Mouse (Mus musculus) adrenal gland, postnatal 14 days (tissue): ENCODE results near the gene Map1s. TPM values are rescaled to one million over a fixed set of nuclear protein-coding genes. Genes with fewer than 3 reads are reported as not detected.

Source experiments
- DNase-seq: peaks from one replicate; pipeline ENCODE4 v3.0.0; 2021; ENCODE audit warnings: mixed read lengths
- long read RNA-seq, 2 experiments: library from polyadenylated mRNA; stranded (forward); transcript quantifications; one replicate each; pipeline ENCODE4 v2.0.0; 2021
- total RNA-seq: library from RNA; stranded (reverse); gene quantifications from 2 replicates; pipeline ENCODE4 v1.2.3, GENCODE M21; 2021

Gene Map1s
- total RNA-seq = 26.2 and 32.1 TPM in 2 replicates
- long read RNA-seq, experiment 1, transcript Map1s-201 (7 exons, 3,314 nt) = major isoform, 26 of 38 reads
- long read RNA-seq, experiment 1, partial matches to known transcripts = 6 of 38 reads
- long read RNA-seq, experiment 1, other reads (novel, unspliced or antisense) = 6 of 38 reads
- long read RNA-seq, experiment 2, transcript Map1s-201 (7 exons, 3,314 nt) = major isoform, 14 of 24 reads
- long read RNA-seq, experiment 2, partial matches to known transcripts = 5 of 24 reads
- long read RNA-seq, experiment 2, other reads (novel, unspliced or antisense) = 5 of 24 reads

GRCm38 (mm10) chr8:70905831-70906736, at the start of gene Map1s:
TSS of gene Map1s (plus strand) at chr8:70905932.
- DNase-seq = peak; percentile 88

- no peak for DNase-seq
Observed at GRCm38 (mm10) chr8:70856028-70856427, 49.7 kb upstream of the Map1s start.

- peak; percentile 86 for DNase-seq
Observed at GRCm38 (mm10) chr8:70856541-70857197, 49.1 kb upstream of the Map1s start.

GRCm38 (mm10) chr8:70857516-70857915, 48.2 kb upstream of the Map1s start:
- no peak for DNase-seq

GRCm38 (mm10) chr8:70862824-70863641, 42.7 kb upstream of the Map1s start, which contains the start of gene Kcnn1:
TSS of gene Kcnn1 (minus strand) at chr8:70863258.
- no peak for DNase-seq

- DNase-seq = no peak
Observed at GRCm38 (mm10) chr8:70863956-70864711, 41.6 kb upstream of the Map1s start.

GRCm38 (mm10) chr8:70864712-70865221, 41.0 kb upstream of the Map1s start:
- DNase-seq = peak; percentile 39

GRCm38 (mm10) chr8:70865350-70866000, 40.3 kb upstream of the Map1s start:
- DNase-seq = peak; percentile 100

GRCm38 (mm10) chr8:70866001-70866520, 39.7 kb upstream of the Map1s start:
- peak; percentile 43 for DNase-seq

- DNase-seq = no peak
Observed at GRCm38 (mm10) chr8:70866566-70866965, 39.2 kb upstream of the Map1s start.

GRCm38 (mm10) chr8:70868559-70869198, 37.1 kb upstream of the Map1s start:
- DNase-seq = peak; percentile 74

GRCm38 (mm10) chr8:70869199-70869571, 36.5 kb upstream of the Map1s start:
- no peak for DNase-seq

GRCm38 (mm10) chr8:70869601-70870041, 36.1 kb upstream of the Map1s start:
- DNase-seq = peak; percentile 86

GRCm38 (mm10) chr8:70871195-70871807, 34.4 kb upstream of the Map1s start:
- no peak for DNase-seq

GRCm38 (mm10) chr8:70872643-70873363, 32.9 kb upstream of the Map1s start:
- no peak for DNase-seq

- DNase-seq = peak; percentile 98
Observed at GRCm38 (mm10) chr8:70873364-70873985, 32.3 kb upstream of the Map1s start, which contains the start of gene Ccdc124. TSS of gene Ccdc124 (minus strand) at chr8:70873935.

GRCm38 (mm10) chr8:70874441-70874840, 31.3 kb upstream of the Map1s start:
- no peak for DNase-seq

- DNase-seq = no peak
Observed at GRCm38 (mm10) chr8:70876382-70876781, 29.4 kb upstream of the Map1s start.
